Mouse (Mus musculus) B cell, adult 2 months (primary cell): Measurements from ENCODE around the gene Sbno2.

Experiments used
- DNase-seq, 2 experiments: peaks; one replicate each; pipeline ENCODE4 v3.0.0; 2022

The Sbno2 gene

GRCm38 (mm10) chr10:80032799-80033480 is 72.4 kb downstream of the Sbno2 start:
- peak; percentile 90 to 92 for DNase-seq

GRCm38 (mm10) chr10:80030736-80031135 is 74.6 kb downstream of the Sbno2 start:
- no peak for DNase-seq

- DNase-seq: no peak
Observed at GRCm38 (mm10) chr10:80030191-80030590, 75.2 kb downstream of the Sbno2 start.

GRCm38 (mm10) chr10:80028521-80028846 is 76.9 kb downstream of the Sbno2 start:
- no peak for DNase-seq

- no peak for DNase-seq
Observed at GRCm38 (mm10) chr10:80027681-80028520, 77.5 kb downstream of the Sbno2 start.

GRCm38 (mm10) chr10:80025889-80026288 is 79.5 kb downstream of the Sbno2 start:
- peak; percentile 35 to 48 for DNase-seq

- no peak for DNase-seq
Observed at GRCm38 (mm10) chr10:80025463-80025862, 79.9 kb downstream of the Sbno2 start.

GRCm38 (mm10) chr10:80025044-80025347 is 80.4 kb downstream of the Sbno2 start:
- no peak for DNase-seq

GRCm38 (mm10) chr10:80024229-80025043 is 80.9 kb downstream of the Sbno2 start:
- peak; percentile 80 to 84 for DNase-seq

- no peak for DNase-seq
Observed at GRCm38 (mm10) chr10:80023758-80024157, 81.6 kb downstream of the Sbno2 start.

GRCm38 (mm10) chr10:80022806-80023205 is 82.6 kb downstream of the Sbno2 start:
- DNase-seq: no peak

- no peak for DNase-seq
Observed at GRCm38 (mm10) chr10:80022164-80022563, 83.2 kb downstream of the Sbno2 start.

GRCm38 (mm10) chr10:80021320-80021641 is 84.1 kb downstream of the Sbno2 start:
- DNase-seq: no peak

GRCm38 (mm10) chr10:80020603-80021319 is 84.6 kb downstream of the Sbno2 start:
- DNase-seq: no peak

GRCm38 (mm10) chr10:80020191-80020590 is 85.2 kb downstream of the Sbno2 start:
- DNase-seq: no peak

GRCm38 (mm10) chr10:80019471-80020131 is 85.8 kb downstream of the Sbno2 start:
- no peak for DNase-seq

- peak; percentile 58 to 64 for DNase-seq
Observed at GRCm38 (mm10) chr10:80018739-80019297, 86.6 kb downstream of the Sbno2 start.

- peak in 1 of 2 experiments; percentile 44 for DNase-seq
Observed at GRCm38 (mm10) chr10:80017771-80018170, 87.6 kb downstream of the Sbno2 start.

- DNase-seq: peak; percentile 92 to 94
Observed at GRCm38 (mm10) chr10:80017361-80017760, 88.0 kb downstream of the Sbno2 start.

- DNase-seq: no peak
Observed at GRCm38 (mm10) chr10:80016931-80017330, 88.4 kb downstream of the Sbno2 start.

GRCm38 (mm10) chr10:80016511-80016910 is 88.9 kb downstream of the Sbno2 start, which contains the start of gene Arhgap45:
Arhgap45 (plus strand) TSS chr10:80016653.
- peak; percentile 79 to 85 for DNase-seq

- DNase-seq: no peak
Observed at GRCm38 (mm10) chr10:80015583-80015982, 89.8 kb downstream of the Sbno2 start.
